Mouse (Mus musculus): ENCODE measurements at regions not wholly inside any gene's neighbourhood (a gene's known extent, or its start where the extent isn't known, plus 50 kb on each side); places are given as distances from the start of the nearest gene placed in this dataset.
A peak's percentile ranks its signal among the peaks of the same experiment; 100 is the strongest.
"Not testable (repeated sequence)": the region's sequence is repeated elsewhere in the genome, so short reads cannot be mapped to it uniquely, and the experiment has no call there.

DNA sequence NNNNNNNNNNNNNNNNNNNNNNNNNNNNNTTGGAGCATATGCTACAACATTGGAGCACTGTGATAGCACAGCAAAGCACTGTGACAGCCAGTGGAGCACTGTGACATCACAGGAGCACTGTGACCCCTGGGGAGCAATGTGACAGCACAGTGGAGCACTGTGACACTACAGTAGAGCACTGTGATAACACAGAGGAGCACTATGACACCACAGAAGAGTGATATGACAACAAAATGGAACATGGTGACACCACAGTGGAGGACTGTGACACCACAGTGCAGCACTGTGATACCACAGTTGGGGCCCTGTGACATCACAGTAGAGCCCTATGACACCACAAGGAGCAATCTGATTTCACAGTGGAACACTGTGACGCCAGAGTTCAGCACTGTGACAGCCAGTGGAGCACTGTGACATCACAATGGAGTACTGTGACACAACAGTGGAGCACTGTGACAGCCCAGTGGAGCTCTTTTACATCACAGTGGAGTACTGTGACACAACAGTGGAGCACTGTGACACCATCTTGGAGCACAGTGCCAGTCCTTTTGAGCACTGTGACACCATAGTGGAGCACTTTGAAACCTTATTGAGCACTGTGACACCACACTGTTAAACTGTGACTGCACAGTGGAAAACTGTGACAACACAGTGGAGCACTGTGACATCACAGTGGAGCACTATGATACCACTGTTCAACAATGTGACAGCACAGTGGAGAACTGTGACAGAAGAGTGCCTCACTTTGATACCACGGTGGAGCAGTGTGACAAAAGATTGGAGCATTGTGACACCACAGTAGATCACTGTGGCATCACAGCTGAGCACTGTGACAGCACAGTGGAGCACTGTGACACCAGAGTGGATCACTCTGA, 116.9 kb upstream of the Vmn1r2 start:
- no peak for DNase-seq (ENCODE audit: low spot score)

DNA sequence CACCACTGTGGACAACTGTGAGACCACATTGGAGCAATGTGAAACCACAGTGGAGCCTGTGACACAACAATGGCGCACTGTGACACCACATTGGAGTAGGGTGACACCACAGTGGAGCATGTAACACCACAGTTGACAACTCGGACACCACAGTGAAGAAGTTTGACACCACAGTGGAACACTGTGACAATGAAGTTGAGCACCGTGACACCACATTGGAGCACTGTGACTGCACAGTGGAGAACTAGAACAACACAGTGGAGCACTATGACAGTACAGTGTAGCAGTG, 116.3 kb upstream of the Vmn1r2 start:
- no peak for DNase-seq (ENCODE audit: low spot score)

DNA sequence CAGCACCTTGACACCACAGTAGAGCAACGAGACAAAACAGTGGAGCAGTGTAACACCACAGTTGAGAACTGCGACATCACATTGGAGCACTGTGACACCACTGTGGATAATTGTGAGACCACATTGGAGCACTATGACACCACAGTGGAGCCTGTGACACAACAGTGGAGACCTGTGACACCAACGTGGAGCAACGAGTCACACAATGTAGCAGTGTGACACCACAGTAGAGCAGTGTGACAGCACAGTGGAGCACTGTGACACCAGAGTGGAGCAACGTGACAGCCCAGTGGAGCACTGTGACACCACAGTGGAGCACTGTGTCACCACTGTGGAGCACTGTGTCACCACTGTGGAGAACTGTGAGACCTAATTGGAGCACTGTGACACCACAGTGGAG, 115.9 kb upstream of the Vmn1r2 start:
- no peak for DNase-seq (ENCODE audit: low spot score)

DNA sequence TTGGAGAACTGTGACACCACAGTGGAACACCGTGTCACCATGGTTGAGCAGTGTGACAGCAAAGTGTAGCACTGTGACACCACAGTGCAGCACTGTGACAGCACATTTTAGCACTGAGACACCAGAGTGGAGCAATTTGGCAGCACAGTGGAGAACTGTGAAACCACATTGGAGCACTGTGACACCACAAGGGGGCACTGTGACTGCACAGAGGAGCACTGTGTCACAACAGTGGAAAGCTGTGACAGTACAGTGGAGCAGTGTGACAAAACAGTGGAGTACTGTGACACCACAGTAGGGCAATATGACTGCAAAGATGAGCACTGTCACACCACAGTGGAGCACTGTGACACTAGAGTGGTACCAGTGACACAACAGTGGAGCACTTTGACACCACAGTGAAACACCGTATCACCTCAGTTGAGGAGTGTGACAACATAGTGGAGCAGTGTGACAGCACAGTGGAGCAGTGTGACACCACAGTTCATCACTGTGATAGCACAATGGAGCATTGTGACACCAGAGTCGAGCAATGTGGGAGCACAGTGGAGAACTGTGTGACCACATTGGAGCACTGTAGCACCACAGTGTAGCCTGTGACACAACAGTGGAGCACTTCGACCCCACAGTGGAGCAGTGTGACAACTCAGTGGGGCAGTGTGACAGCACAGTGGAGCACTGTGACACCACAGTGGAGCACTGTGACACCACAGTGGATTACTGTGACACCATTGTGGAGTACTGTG, 114.6 kb upstream of the Vmn1r2 start:
- DNase-seq (ENCODE audit: low spot score), result no peak

DNA sequence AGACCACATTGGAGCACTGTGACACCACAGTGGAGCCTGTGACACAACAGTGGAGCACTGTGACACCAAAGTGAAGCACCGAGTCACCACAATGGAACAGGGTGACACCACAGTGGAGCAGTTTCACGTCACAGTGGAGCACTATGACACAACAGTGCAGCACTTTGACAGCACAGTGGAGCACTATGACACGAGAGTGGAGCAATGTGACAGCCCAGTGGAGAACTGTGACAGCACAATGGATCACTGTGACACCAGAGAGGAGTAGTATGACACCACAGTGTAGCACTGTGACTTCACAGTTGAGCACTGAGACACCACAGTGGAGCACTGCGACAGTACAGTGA, 114.1 kb upstream of the Vmn1r2 start:
- DNase-seq (ENCODE audit: low spot score), result no peak

DNA sequence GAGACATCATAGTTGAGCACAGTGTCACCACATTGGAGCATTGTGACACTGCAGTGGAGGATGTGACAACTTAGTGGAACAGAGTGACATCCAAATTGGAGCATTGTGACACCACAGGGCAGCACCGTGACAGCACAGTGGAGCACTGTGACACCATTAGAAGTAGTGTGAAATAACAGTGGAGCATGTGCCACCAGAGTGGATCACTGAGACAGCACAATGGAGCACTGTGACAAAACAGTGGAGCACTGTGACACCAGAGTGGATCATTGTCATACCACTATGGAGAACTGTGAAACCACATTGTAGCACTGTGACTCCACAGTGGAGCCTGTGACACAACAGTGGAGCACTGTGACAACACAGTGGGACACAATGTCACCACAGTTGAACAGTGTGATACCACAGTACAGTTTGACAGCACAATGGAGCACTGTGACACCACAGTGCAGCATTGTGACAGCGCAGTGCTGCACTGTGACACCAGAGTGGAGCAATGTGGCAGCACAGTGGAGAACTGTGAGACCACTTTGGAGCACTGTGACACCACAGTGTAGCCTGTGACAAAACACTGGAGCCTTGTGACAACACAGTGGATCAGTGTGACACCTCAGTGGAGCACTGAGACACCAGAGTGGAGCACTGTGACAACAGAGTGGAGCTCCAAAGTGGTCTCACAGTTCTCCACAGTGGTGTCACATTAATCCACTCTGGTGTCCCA, 113.5 kb upstream of the Vmn1r2 start:
- no peak for DNase-seq (ENCODE audit: low spot score)

DNA sequence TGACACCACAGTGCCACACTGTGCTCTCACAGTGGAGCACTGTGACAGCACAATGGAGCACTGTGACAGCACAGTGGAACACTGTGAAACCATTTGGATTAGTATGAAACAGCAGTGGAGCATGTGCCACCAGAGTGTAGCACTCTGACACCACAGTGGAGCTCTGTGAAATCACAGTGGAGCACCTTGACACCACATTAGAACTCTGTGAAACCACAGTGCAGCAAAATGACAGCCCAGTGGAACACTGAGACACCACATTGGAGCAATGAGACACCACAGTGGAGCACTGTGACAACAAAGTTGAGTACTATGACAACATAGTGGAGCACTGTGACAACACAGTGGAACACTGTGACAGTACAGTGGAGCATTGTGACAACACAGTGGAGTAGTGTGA, 112.2 kb upstream of the Vmn1r2 start:
- no peak for DNase-seq (ENCODE audit: low spot score)

DNA sequence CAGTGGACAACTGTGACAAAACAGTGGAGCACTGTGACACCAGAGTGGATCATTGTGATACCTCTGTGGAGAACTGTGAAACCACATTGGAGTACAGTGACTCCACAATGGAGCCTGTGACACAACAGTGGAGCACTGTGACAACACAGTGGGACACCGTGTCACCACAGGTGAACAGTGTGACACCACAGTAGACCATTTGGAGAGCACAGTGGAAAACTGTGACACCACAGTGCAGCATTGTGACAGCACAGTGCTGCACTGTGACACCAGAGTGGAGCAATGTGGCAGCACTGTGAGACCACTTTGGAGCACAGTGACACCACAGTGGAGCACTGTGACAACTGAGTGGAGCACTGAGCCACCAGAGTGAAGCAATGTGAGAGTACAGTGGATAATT, 111.7 kb upstream of the Vmn1r2 start:
- no peak for DNase-seq (ENCODE audit: low spot score)

DNA sequence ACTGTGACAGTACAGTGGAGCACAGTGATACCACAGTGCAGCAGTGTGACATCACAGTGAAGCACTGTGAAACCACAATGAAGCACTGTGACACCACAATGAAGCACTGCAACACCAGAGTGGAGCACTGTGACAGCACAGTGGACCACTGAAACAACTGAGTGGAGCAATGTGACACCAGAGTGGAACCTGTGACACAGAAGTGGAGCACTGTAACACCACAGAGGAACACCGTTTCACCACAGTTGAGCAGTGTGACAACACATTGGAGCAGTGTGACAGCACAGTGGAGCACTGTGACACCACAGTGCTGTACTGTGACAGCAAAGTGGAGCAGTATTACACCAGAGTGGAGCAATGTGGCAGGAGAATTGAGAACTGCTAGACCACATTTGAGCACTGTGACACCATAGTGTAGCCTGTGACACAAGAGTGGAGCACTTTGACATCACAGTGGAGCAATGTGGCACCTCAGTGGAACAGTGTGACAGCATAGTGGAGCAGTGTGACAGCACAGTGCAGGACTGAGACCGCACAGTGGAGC, 107.5 kb upstream of the Vmn1r2 start:
- no peak for DNase-seq (ENCODE audit: low spot score)

DNA sequence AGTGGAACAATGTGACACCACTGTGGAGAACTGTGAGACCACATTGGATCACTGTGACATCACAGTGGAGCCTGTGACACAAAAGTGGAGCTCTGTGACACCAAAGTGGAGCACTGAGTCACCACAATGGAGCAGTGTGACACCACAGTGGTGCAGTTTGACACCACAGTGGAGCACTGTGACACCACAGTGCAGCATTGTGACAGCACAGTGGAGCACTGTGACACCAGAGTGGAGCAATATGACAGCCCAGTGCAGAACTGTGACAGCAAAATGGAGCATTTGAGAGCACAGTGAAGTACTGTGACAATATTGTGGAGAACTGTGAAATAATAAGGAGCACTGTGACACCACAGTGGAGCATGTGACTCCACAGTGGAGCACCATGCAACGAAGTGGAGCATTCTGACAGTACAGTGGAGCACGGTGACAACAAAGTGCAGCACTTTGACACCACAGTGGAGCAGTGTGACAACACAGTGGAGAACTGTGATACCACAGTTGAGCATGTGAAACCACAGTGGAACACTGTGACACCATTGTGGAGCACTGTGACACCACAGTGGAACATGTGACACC, 105.0 kb upstream of the Vmn1r2 start:
- no peak for DNase-seq (ENCODE audit: low spot score)

DNA sequence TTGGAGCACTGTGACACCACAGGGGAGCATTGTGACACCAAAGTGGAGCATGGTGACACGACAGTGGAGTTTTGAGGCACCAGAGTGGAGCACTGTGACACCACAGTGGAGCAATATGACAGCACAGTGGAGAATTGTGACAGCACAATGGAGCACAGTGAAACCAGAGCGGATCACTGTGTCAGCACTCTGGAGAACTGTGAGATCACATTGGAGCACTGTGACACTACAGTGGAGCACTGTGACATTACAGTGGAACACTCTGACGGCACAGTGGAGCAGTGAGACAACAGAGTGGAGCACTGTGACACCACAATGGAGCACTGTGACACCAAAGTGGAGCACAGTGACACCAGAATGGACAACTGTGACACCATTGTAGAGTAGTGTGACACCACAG, 103.2 kb upstream of the Vmn1r2 start:
- DNase-seq (ENCODE audit: low spot score), result no peak

DNA sequence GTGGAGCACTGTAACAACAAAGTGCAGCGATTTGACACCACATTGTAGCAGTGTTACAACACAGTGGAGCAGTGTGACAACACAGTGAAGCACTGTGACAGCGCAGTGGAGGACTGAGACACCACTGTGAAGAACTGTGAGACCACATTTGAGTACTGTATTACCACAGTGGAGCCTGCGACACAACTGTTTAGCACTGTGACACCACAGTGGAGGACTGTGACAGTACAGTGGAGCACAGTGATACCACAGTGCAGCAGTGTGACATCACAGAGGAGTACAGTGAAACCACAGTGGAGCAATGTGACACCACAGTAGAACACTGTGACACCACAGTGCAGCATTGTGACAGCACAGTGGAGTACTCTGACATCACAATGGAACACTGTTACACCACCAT, 102.5 kb upstream of the Vmn1r2 start:
- DNase-seq (ENCODE audit: low spot score), result no peak

DNA sequence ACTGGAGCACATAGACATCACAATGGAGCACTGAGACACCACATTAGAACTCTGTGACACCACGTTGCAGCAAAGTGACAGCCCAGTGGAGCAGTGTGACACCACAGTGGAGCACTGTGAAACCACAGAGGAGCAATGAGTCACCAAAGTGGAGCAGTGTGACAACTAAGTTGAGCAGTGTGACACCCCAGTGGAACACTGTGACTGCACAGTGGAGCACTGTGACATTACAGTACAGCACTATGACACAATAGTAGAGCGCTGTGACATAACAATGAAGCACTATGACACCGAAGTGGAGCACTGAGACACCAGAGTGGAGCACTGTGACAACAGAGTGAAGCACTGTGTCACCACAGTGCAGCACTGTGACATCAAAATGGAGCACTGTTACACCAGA, 101.8 kb upstream of the Vmn1r2 start:
- not testable (repeated sequence) for DNase-seq (ENCODE audit: low spot score)

DNA sequence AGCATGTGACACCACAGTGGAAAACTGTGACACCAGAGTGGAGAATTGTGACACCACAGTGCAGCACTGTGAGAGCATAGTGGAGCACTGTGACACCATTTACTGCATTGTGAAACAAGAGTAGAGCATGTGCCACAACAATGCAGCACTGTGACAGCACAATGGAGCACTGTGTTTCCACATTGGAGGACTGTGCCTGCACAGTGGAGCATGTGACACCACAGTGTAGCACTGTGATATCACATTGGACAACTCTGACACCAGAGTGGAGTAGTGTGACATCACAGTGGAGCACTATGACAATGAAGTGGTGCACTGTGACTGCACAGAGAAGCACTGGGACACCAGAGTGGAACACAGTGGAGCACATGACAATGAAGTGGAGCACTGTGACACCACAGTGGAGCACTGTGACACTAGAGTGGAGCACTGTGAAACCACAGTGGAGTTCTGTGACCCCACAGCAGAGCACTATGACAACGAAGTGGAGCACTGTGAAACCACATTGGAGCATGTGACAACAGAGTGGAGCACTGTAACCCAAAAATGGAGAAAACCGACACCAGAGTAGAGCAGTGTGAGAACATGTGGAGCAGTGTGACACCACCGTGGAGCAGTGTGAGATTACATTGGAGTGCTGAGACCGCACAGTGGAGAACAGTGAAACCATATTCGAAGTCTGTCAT, 100.9 kb upstream of the Vmn1r2 start:
- no peak for DNase-seq (ENCODE audit: low spot score)

DNA sequence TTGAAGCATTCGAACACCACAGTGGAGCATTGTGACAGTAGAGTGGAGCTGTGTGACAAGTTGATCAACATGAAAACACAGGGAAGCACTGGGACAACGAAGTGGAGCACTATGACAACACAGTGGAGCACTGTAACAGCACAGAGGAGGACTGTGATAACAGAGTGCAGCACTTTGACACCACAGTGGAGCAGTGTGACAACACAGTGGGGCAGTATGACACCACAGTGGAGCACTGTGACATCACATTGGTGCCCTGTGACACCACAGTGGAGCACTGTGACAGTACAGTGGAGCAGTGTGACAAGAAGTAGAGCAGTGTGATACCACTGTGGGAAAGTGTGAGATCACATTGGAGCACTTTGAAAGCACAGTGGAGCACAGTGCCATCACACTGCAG, 99.9 kb upstream of the Vmn1r2 start:
- no peak for DNase-seq (ENCODE audit: low spot score)

DNA sequence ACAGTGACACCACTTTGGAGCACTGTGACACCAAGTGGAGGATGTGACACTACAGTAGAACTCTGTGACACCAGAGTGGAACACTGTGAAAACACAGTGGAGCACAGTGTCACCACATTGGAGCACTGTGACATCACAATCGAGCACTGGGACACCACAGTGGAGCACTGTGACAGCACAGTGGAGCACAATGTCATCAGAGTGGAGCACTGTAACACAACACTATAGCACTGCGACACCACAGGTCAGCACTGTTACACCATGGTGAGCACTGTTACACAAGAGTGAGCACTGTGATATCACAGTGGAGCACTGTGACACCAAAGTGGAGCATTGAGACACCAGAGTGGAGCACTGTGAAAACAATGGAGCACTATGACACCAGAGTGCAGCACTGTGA, 99.5 kb upstream of the Vmn1r2 start:
- DNase-seq (ENCODE audit: low spot score), result no peak

DNA sequence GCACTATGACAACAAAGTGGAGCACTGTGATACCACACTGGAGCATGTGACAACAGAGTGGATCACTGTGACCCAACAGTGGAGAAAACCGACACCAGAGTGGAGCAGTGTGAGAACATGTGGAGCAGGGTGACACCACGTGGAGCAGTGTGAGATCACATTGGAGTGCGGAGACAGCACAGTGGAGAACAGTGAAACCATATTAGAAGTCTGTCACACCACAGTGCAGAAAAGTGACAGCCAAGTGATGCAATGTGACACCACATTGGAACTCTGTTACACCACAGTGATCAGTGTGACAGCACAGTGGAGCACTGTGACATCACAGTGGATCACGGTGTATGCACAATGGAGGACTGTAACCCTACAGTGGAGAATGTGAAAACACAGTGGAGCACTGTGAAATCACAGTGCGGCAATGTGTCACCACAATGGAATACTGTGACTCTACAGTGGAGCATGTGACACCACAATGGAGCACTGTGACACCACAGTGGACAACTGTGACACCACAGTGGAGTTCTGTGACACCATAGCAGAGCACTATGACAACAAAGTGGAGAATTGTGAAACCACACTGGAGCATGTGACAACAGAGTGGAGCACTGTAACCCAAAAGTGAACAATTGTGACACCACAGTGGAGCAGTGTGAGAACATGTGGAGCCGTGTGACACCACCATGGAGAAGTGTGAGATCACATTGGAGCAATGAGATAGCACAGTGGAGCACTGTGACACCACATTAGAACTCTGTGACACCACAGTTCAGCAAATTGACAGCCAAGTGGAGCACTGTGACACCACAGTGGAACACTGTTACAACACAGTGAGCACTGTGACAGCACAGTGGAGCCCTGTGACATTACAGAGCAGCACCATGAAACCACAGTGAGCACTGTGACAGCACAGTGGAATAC, 98.6 kb upstream of the Vmn1r2 start:
- DNase-seq (ENCODE audit: low spot score), result no peak

DNA sequence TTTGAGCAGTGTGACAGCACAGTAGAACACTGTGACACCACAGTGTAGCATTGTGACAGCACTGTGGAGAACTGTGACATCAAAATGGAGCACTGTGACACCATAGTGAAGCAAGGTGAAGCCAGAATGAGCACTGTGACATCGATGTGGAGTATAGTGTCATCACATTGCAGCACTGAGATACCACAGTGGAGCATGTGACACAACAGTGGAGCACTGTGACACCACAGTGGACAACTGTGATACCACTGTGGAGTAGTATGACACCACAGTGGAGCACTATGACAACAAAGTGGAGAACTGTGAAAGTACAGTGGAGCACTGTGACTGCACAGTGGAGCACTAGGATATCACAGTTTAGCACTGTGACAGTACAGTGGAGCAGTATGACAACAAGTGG, 97.8 kb upstream of the Vmn1r2 start:
- DNase-seq (ENCODE audit: low spot score), result no peak

DNA sequence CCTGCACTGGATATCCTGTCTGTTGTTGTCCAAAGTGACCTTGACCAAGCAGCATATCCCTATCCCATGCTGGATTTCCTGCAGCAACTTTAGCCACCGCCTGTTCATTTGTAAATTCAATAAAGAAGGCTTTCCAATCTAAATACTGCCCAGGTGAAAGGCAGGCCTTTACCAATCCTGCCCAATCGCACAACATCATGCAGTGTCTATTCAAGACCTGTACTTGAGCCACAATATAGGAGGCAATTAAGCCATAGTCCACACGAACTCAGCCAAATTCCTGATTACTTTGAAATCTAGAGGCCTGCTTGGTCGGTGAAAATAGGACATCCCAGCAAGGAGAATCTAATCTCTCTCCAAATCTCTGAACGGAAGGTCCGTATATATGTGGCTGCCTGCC, 95.8 kb upstream of the Vmn1r2 start:
- DNase-seq (ENCODE audit: low spot score), result not testable (repeated sequence)

DNA sequence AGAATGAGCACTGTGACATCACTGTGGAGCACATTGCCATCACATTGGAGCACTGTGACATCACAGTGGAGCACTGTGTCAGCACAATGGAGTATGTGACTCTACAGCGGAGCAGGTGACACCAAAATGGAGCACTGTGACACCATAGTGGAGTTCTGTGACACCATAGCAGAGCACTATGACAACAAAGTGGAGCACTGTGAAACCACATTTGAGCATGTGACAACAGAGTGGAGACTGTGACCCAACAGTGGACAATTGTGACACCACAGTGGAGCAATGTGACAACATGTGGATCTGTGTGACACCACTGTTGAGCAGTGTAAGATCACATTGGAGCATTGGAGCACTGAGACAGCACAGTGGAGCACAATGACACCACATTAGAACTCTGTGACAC, 87.2 kb upstream of the Vmn1r2 start:
- DNase-seq (ENCODE audit: low spot score), result peak; percentile 3
